Mouse (Mus musculus): ENCODE measurements at regions not wholly inside any gene's neighbourhood (a gene's known extent, or its start where the extent isn't known, plus 50 kb on each side); places are given as distances from the start of the nearest gene placed in this dataset.

- ATAC-seq = peak; percentile 82
- Histone ChIP-seq H3K4me1 (ENCODE audit: insufficient read depth) (peaks cover 9% of the 10 kb centered on the region; the same call in 1 of the 2 replicates), H3K9me3 (ENCODE audit: low read length) (no peaks in the 10 kb centered on the region), H3K36me3 (ENCODE audit: insufficient read depth) (no peaks in the 10 kb centered on the region), H3K4me2 (ENCODE audit: low read depth) (peak overlapping the region; percentile 10; the same call in 1 of the 2 replicates), H3K4me3 (ENCODE audit: low read depth, low read length) (no peak overlapping the region), H3K27me3 (ENCODE audit: insufficient read depth, low read length) (no peaks in the 10 kb centered on the region), H3K27ac (ENCODE audit: low read depth, low read length) (no peak overlapping the region), H3K9ac (no peak overlapping the region)
- DNase-seq = peak; percentile 69
- 12% methylated on average over 8 of the region's 8 CpGs for WGBS
- TF ChIP-seq CTCF (IDR thresholded peaks at IDR 0.05; ENCODE audit: low read depth) = no peak
These were observed 129.2 kb upstream of the Nabp1 start for GRCm38 (mm10) chr1:51607437-51607855.

GRCm38 (mm10) chr1:51602071-51602470 is 123.8 kb upstream of the Nabp1 start:
- H3K27me3 ChIP-seq (ENCODE audit: insufficient read depth, low read length) = no peaks in the 10 kb centered on the region
- no peak for TF ChIP-seq CTCF (IDR thresholded peaks at IDR 0.05; ENCODE audit: low read depth)
- H3K4me1 ChIP-seq (ENCODE audit: insufficient read depth) = 0 out of 2 replicates have a peak, but pooled peaks cover under 1% of the 10 kb centered on the region
- H3K9me3 ChIP-seq (ENCODE audit: low read length) = no peaks in the 10 kb centered on the region
- no peak for DNase-seq
- ATAC-seq = no peak
- H3K4me3 ChIP-seq (ENCODE audit: low read depth, low read length) = no peak overlapping the region
- H3K4me2 ChIP-seq (ENCODE audit: low read depth) = no peak overlapping the region
- H3K9ac ChIP-seq = no peak overlapping the region
- H3K36me3 ChIP-seq (ENCODE audit: insufficient read depth) = no peaks in the 10 kb centered on the region
- 71% methylated on average over 6 of the region's 6 CpGs for WGBS
- no peak overlapping the region for H3K27ac ChIP-seq (ENCODE audit: low read depth, low read length)

GRCm38 (mm10) chr1:51600425-51600824 is 122.2 kb upstream of the Nabp1 start:
- Histone ChIP-seq H3K4me3 (ENCODE audit: low read depth, low read length) (no peak overlapping the region), H3K27ac (ENCODE audit: low read depth, low read length) (no peak overlapping the region), H3K27me3 (ENCODE audit: insufficient read depth, low read length) (no peaks in the 10 kb centered on the region), H3K9me3 (ENCODE audit: low read length) (no peaks in the 10 kb centered on the region), H3K9ac (no peak overlapping the region), H3K4me1 (ENCODE audit: insufficient read depth) (no peaks in the 10 kb centered on the region), H3K4me2 (ENCODE audit: low read depth) (no peak overlapping the region), H3K36me3 (ENCODE audit: insufficient read depth) (no peaks in the 10 kb centered on the region)
- DNase-seq (no peak), ATAC-seq (no peak)
- peak; percentile 67 for TF ChIP-seq CTCF (IDR thresholded peaks at IDR 0.05; ENCODE audit: low read depth)
- WGBS = 30% methylated on average over 7 of the region's 7 CpGs

DNA sequence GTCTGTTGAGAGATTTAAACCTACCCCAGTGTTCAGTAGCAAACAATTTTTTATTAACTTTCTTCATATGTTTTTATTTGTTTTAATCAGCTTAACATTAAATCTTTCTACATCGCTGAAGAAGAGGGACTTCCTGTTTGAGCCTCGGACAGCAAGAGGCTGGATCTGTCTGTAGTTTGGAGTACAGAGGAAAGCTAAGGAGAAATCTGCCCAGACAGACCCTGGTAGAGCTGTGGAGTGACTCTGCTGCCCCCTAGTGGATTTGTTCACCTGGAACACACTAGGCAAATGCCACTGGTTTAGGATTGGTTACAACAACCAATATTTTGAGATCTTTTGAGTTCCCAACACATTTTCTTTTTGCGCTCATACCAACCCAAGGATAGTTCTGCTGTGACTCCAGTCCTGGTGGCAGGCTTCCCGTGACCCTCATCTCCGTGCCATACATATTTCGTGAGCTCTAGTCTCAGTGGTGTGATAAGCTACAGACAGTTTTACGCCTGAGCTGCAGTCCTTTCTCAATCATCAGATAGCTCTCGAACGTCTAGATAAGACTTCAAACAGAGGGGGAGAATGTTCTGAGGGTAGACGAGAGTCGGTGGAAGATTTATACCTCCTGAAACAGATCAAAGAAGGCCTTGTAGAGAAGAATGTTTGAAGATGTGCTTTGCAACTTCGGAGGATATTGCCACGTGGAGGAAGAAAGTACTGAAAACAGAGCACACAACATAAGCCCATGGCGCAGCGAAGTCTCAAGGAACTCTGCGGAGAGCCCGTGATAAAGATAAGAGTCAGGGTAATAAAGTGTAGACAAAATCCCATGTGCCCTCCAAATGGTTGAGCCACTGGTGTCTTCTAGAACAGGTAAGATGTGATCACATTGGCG is 119.0 kb upstream of the Nabp1 start:
- Histone ChIP-seq H3K36me3 (ENCODE audit: insufficient read depth) (no peaks in the 10 kb centered on the region), H3K9ac (no peak overlapping the region), H3K27me3 (ENCODE audit: insufficient read depth, low read length) (no peaks in the 10 kb centered on the region), H3K4me3 (ENCODE audit: low read depth, low read length) (no peak overlapping the region), H3K4me2 (ENCODE audit: low read depth) (no peak overlapping the region), H3K4me1 (ENCODE audit: insufficient read depth) (no peaks in the 10 kb centered on the region), H3K9me3 (ENCODE audit: low read length) (no peaks in the 10 kb centered on the region), H3K27ac (ENCODE audit: low read depth, low read length) (no peak overlapping the region)
- peak; percentile 92 for DNase-seq
- WGBS = 57% methylated on average over 18 of the region's 18 CpGs
- peak; percentile 96 for ATAC-seq
- peak; percentile 95 for TF ChIP-seq CTCF (IDR thresholded peaks at IDR 0.05; ENCODE audit: low read depth)

- H3K27me3 ChIP-seq (ENCODE audit: insufficient read depth, low read length) = no peaks in the 10 kb centered on the region
- no peak overlapping the region for H3K27ac ChIP-seq (ENCODE audit: low read depth, low read length)
- ATAC-seq (no peak), DNase-seq (no peak)
- TF ChIP-seq CTCF (IDR thresholded peaks at IDR 0.05; ENCODE audit: low read depth) = no peak
- H3K4me3 ChIP-seq (ENCODE audit: low read depth, low read length) = no peak overlapping the region
- no peaks in the 10 kb centered on the region for H3K36me3 ChIP-seq (ENCODE audit: insufficient read depth)
- 68% methylated on average over 4 of the region's 4 CpGs for WGBS
- H3K9me3 ChIP-seq (ENCODE audit: low read length) = no peaks in the 10 kb centered on the region
- H3K4me1 ChIP-seq (ENCODE audit: insufficient read depth) = peaks cover 3% of the 10 kb centered on the region; the same call in 1 of the 2 replicates
- H3K4me2 ChIP-seq (ENCODE audit: low read depth) = no peak overlapping the region
- no peak overlapping the region for H3K9ac ChIP-seq
These were observed 116.4 kb upstream of the Nabp1 start for GRCm38 (mm10) chr1:51594666-51595065.

- H3K27me3 ChIP-seq (ENCODE audit: insufficient read depth, low read length) = no peaks in the 10 kb centered on the region
- H3K27ac ChIP-seq (ENCODE audit: low read depth, low read length) = no peak overlapping the region
- no peak for ATAC-seq
- no peak overlapping the region for H3K4me3 ChIP-seq (ENCODE audit: low read depth, low read length)
- peaks cover 3% of the 10 kb centered on the region; the same call in 1 of the 2 replicates for H3K4me1 ChIP-seq (ENCODE audit: insufficient read depth)
- TF ChIP-seq CTCF (IDR thresholded peaks at IDR 0.05; ENCODE audit: low read depth) = no peak
- WGBS = 64% methylated on average over 10 of the region's 10 CpGs
- H3K4me2 ChIP-seq (ENCODE audit: low read depth) = no peak overlapping the region
- no peak for DNase-seq
- H3K9me3 ChIP-seq (ENCODE audit: low read length) = no peaks in the 10 kb centered on the region
- H3K9ac ChIP-seq = no peak overlapping the region
- H3K36me3 ChIP-seq (ENCODE audit: insufficient read depth) = no peaks in the 10 kb centered on the region
These were observed 115.6 kb upstream of the Nabp1 start for GRCm38 (mm10) chr1:51593621-51594441.

All from forebrain, postnatal 0 days (tissue).